Mouse (Mus musculus) intestine, postnatal 0 days (tissue): ENCODE results near the gene Khdc1b. TPM values are rescaled to one million over a fixed set of nuclear protein-coding genes. Genes with fewer than 3 reads are reported as not detected.

Experiments used
- ATAC-seq: fragments of 200-750 bp; cut with Nextera tagmentation; 2 replicates; pipeline ENCODE4 v1.8.0; 2017; ENCODE audit warnings: mild to moderate bottlenecking, moderate TSS enrichment, moderate library complexity
- H3K27ac ChIP-seq: fragments of 300-500 bp; sonication (generic); 2 replicates; pipeline ENCODE4 v1.5.1; 2014; ENCODE audit warnings: mild to moderate bottlenecking, low read depth, low read length, moderate library complexity
- H3K27me3 ChIP-seq: fragments of 300-500 bp; sonication (generic); replicated peaks from 2 replicates; pipeline ENCODE4 v1.6.1; 2014; ENCODE audit warnings: low read length, mixed read lengths; ENCODE audit not compliant: control insufficient read depth, insufficient read depth
- H3K36me3 ChIP-seq: fragments of 300-500 bp; sonication (generic); 2 replicates; pipeline ENCODE4 v1.6.1; 2014; ENCODE audit warnings: mild to moderate bottlenecking, moderate library complexity; ENCODE audit not compliant: control insufficient read depth, insufficient read depth
- H3K4me1 ChIP-seq: fragments of 300-500 bp; sonication (generic); replicated peaks from 2 replicates; pipeline ENCODE4 v1.6.1; 2014; ENCODE audit warnings: antibody characterized with exemption, low read length, mixed read lengths; ENCODE audit not compliant: control insufficient read depth, insufficient read depth
- H3K4me2 ChIP-seq: fragments of 300-500 bp; sonication (generic); replicated peaks from 2 replicates; pipeline ENCODE4 v1.6.1; 2014; ENCODE audit warnings: low read depth, mild to moderate bottlenecking, moderate library complexity
- H3K4me3 ChIP-seq: fragments of 300-500 bp; sonication (generic); 2 replicates; pipeline ENCODE4 v1.5.1; 2014; ENCODE audit warnings: low read depth, low read length
- H3K9ac ChIP-seq: fragments of 300-500 bp; sonication (generic); 2 replicates; pipeline ENCODE4 v1.6.1; 2014; ENCODE audit warnings: mild to moderate bottlenecking, low read depth, low read length
- H3K9me3 ChIP-seq: fragments of 300-500 bp; sonication (generic); 2 replicates; pipeline ENCODE4 v1.6.1; 2016; ENCODE audit warnings: mixed run types; ENCODE audit not compliant: control insufficient read depth
- CTCF ChIP-seq: sonication (generic); IDR thresholded peaks from 2 replicates; pipeline ENCODE4 v1.5.1; 2016; ENCODE audit warnings: low read depth, mild to moderate bottlenecking, control low read depth, antibody characterized with exemption, moderate library complexity
- WGBS: fragments of 180-500 bp; shearing (Covaris S2); extraction: QIAGEN DNeasy Blood & Tissue Kit; methylation state at CpG from one replicate; pipeline ENCODE4 v1.1.7; 2014; 5-methylcytosine and 5-hydroxymethylcytosine counted together
- polyA plus RNA-seq: library from polyadenylated mRNA; unstranded; fragments of >200 nt; fragmentation: Nextera tagmentation; extraction: Ambion mirVana; gene quantifications from 2 replicates; pipeline ENCODE4 v1.2.1, GENCODE M21; 2015

Gene Khdc1b
- polyA plus RNA-seq, 1 experiment from 2014 or later: 0.08 TPM

GRCm38 (mm10) chr1:21425654-21426053 lies 42.3 kb downstream of the Khdc1b start:
- ATAC-seq: no peak
- no peak overlapping the region for H3K27ac ChIP-seq
- no peak overlapping the region for H3K9ac ChIP-seq
- H3K4me3 ChIP-seq: no peak overlapping the region
- no peaks in the 10 kb centered on the region for H3K36me3 ChIP-seq
- no peaks in the 10 kb centered on the region for H3K4me1 ChIP-seq
- no peak overlapping the region for H3K4me2 ChIP-seq
- H3K9me3 ChIP-seq: no peaks in the 10 kb centered on the region
- no peaks in the 10 kb centered on the region for H3K27me3 ChIP-seq
- WGBS: 85% methylated on average over 2 of the region's 2 CpGs
- no peak for TF ChIP-seq CTCF

GRCm38 (mm10) chr1:21428079-21428478 lies 44.7 kb downstream of the Khdc1b start:
- Histone ChIP-seq H3K4me2 (no peak overlapping the region), H3K4me3 (no peak overlapping the region), H3K9ac (no peak overlapping the region), H3K36me3 (no peaks in the 10 kb centered on the region), H3K27ac (no peak overlapping the region), H3K4me1 (no peaks in the 10 kb centered on the region), H3K27me3 (no peaks in the 10 kb centered on the region), H3K9me3 (no peaks in the 10 kb centered on the region)
- WGBS: 86% methylated on average over 4 of the region's 4 CpGs
- TF ChIP-seq CTCF: no peak
- no peak for ATAC-seq

DNA sequence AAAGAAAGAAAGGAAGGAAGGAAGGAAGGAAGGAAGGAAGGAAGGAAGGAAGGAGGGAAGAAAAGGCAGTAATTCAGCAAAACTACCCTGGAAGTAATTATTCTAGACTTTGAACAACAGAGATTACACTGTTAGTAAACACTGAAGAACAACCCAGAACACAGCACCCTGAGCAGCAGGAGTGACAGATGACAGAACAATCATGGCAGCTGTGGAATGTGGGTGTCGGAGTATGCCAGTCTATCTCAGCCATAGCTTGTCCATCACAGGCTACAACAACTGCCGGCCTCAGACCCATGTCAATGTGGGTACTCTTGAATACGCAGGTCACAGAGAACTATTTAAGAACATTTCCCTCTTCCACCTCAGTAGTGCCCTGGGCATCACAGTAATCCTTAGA lies 48.3 kb downstream of the Khdc1b start:
- Histone ChIP-seq H3K27ac (no peak overlapping the region), H3K4me2 (no peak overlapping the region), H3K9ac (no peak overlapping the region), H3K36me3 (no peaks in the 10 kb centered on the region), H3K27me3 (no peaks in the 10 kb centered on the region), H3K4me3 (no peak overlapping the region), H3K4me1 (no peaks in the 10 kb centered on the region), H3K9me3 (no peaks in the 10 kb centered on the region)
- TF ChIP-seq CTCF: no peak
- WGBS: 83% methylated on average over 3 of the region's 3 CpGs
- no peak for ATAC-seq

DNA sequence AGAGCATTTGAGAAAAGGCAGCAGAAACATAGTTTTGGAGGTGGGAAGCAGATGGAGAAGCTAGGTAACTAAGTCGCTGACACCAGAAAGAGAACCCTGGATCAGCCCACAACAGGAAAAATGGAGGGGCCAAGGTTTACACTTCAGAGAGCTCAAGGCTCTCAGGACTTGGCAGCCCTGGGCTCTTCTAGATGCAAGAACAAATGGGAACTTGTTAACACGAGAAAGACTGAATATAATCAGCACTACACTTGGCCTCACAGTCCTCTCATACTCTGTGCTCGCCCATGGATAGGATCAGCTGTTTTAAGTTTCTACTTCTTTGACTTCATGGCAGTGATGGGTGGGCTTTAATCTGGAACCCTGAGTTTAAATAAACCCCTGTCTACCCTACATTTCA lies 51.5 kb downstream of the Khdc1b start:
- no peak for ATAC-seq
- Histone ChIP-seq H3K4me2 (no peak overlapping the region), H3K27me3 (no peaks in the 10 kb centered on the region), H3K27ac (no peak overlapping the region), H3K9me3 (no peaks in the 10 kb centered on the region), H3K9ac (no peak overlapping the region), H3K36me3 (no peaks in the 10 kb centered on the region), H3K4me3 (no peak overlapping the region), H3K4me1 (no peaks in the 10 kb centered on the region)
- WGBS: 56% methylated on average over 3 of the region's 3 CpGs
- TF ChIP-seq CTCF: no peak

Other genes starting within 250 kb of the Khdc1b start
- gene Tmem14a, start 165.0 kb upstream of the Khdc1b start, polyA plus RNA-seq: 10.0 and 11.7 TPM in 2 replicates
- 25.6 and 25.9 TPM in 2 replicates for gene Gsta3, start 143.0 kb upstream of the Khdc1b start, polyA plus RNA-seq
- not detected in 2 replicates for gene Khdc1a, start 33.9 kb upstream of the Khdc1b start, polyA plus RNA-seq
- not detected in 2 replicates for gene Khdc1c, start 15.2 kb upstream of the Khdc1b start, polyA plus RNA-seq